Mouse (Mus musculus) T-helper 1 cell (primary cell): ENCODE results near the gene Olfr1320.
"Not testable (repeated sequence)": the region's sequence is repeated elsewhere in the genome, so short reads cannot be mapped to it uniquely, and the experiment has no call there.

ENCODE experiments used
- in situ Hi-C: fragments of 300-600 bp; cut with MboI, MseI; formaldehyde crosslinking; loops from one replicate; pipeline ENCODE4 v1.15.1; 2025; ENCODE audit warnings: high pct_unique_total_duplicates

Gene Olfr1320

DNA sequence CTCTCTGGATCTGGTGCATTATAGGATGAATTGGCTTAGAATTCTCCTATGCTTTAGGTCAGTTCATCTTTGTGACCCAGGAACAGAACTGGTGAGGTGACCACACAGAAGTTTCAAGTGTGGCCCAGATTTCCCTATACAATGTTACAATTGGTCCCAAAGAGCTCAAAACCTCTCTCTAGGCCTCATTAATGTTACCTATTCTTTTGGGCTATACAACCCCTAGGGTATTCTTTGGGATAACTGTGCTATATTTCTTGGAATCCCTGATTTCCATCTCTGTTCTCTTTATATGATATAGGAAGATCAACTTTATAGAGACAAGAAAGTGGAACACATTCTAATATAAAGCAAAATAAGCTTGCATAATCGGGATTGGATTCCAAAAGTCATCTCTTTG lies at the start of gene Olfr1320:
TSS of gene Olfr1320 (plus strand) at position 301 of the 400 bp plus-strand sequence.
- in situ Hi-C loops, result no loop called here

DNA sequence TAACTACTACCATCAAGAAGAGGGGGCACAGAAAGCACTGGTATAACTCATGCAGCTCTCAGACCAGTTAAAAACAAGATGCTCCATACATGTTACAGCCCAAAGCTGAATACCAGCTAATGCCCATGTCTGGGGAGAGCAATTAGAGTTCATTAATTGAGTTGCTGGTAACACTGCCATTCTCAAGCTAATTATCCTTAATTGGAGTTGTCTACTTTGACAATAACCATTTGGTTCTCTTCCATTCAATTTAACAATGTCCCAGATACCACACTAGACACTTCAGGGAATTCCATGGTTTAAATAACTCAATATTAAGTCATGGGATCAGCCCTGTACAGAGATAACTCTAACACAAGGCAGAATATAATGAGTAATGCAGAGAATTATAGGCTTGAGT lies 44.6 kb upstream of the Olfr1320 start:
- in situ Hi-C loops, result no loop called here

DNA sequence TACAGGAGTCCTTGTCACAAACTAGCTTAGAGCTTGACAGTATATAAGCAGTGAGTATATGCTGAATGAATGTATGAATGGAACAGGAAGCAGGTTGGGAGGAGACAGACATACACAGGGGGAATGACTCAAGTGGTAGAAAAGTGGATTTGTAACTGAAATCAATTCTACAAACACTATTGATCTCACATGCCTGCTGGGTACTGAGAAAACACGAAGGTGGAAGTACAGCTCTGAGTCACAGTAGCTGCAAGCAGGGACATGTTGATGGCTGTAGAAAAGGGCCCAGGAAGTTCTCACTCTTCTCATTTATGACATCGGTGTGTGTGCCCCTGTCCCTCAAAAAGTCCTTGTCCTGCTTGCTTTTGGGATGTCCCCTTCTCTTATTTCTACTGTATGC lies 40.9 kb upstream of the Olfr1320 start:
- in situ Hi-C loops, result no loop called here

DNA sequence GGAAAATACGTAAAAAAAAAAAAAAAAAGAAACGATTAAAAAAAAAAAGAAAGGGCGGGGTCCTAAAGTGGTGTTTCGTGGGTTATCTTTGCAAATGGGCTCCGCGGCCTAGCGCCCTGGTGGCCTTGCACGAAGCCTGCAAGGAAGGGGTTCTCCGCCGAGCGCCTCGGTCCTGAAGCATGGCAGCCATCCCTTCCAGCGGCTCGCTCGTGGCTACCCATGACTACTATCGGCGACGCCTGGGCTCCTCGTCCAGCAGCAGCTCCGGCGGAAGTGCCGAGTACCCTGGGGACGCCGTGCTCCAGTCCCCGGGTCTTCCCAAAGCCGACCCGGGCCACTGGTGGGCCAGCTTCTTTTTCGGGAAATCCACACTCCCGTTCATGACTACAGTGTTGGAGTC lies 11.4 kb upstream of the Olfr1320 start:
- in situ Hi-C loops, result not testable (repeated sequence)
